Mouse (Mus musculus) heart, postnatal 0 days (tissue): ENCODE results near the gene Rps6ka5. TPM values are rescaled to one million over a fixed set of nuclear protein-coding genes. Genes with fewer than 3 reads are reported as not detected.
A peak's percentile ranks its signal among the peaks of the same experiment; 100 is the strongest.

Experiments
- ATAC-seq: fragments of 200-750 bp; cut with Nextera tagmentation; 2 replicates; pipeline ENCODE4 v1.8.0; 2017; ENCODE audit warnings: low read depth, moderate number of reproducible peaks, moderate library complexity; ENCODE audit not compliant: insufficient read depth
- DNase-seq: peaks from one replicate; pipeline ENCODE4 v3.0.0-alpha.2; 2016; ENCODE audit warnings: low spot score
- H3K27ac ChIP-seq: fragments of 300-500 bp; sonication (generic); 2 replicates; pipeline ENCODE4 v1.5.1; 2014; ENCODE audit warnings: low read depth, mild to moderate bottlenecking
- H3K27me3 ChIP-seq: fragments of 300-500 bp; sonication (generic); 2 replicates; pipeline ENCODE4 v1.6.1; 2014; ENCODE audit warnings: low read length, mixed read lengths; ENCODE audit not compliant: control insufficient read depth, insufficient read depth
- H3K36me3 ChIP-seq: fragments of 300-500 bp; sonication (generic); replicated peaks from 2 replicates; pipeline ENCODE4 v1.6.1; 2014; ENCODE audit warnings: low read length, mixed read lengths; ENCODE audit not compliant: control insufficient read depth, insufficient read depth
- H3K4me1 ChIP-seq: fragments of 300-500 bp; sonication (generic); 2 replicates; pipeline ENCODE4 v1.6.1; 2014; ENCODE audit warnings: antibody characterized with exemption; ENCODE audit not compliant: control insufficient read depth, insufficient read depth
- H3K4me2 ChIP-seq: fragments of 300-500 bp; sonication (generic); 2 replicates; pipeline ENCODE4 v1.6.1; 2014; ENCODE audit warnings: low read depth, mild to moderate bottlenecking, low read length, moderate library complexity
- H3K4me3 ChIP-seq: fragments of 300-500 bp; sonication (generic); 2 replicates; pipeline ENCODE4 v1.5.1; 2014; ENCODE audit warnings: low read depth, low read length
- H3K9ac ChIP-seq: fragments of 300-500 bp; sonication (generic); replicated peaks from 2 replicates; pipeline ENCODE4 v1.6.1; 2014; ENCODE audit warnings: low read depth, low read length, mixed read lengths
- H3K9me3 ChIP-seq: fragments of 300-500 bp; sonication (generic); replicated peaks from 2 replicates; pipeline ENCODE4 v1.6.1; 2016; ENCODE audit warnings: low read length; ENCODE audit not compliant: control insufficient read depth
- CTCF ChIP-seq: IDR thresholded peaks from 2 replicates; pipeline ENCODE4 v1.5.1; 2016; ENCODE audit warnings: antibody characterized with exemption, control low read depth, low read depth
- EP300 ChIP-seq: IDR thresholded peaks from 2 replicates; pipeline ENCODE4 v1.6.1; 2016; ENCODE audit warnings: antibody characterized with exemption, low read depth
- WGBS: fragments of 180-500 bp; shearing (Covaris S2); extraction: QIAGEN DNeasy Blood & Tissue Kit; methylation state at CpG from one replicate; pipeline ENCODE4 v1.1.7; 2014; 5-methylcytosine and 5-hydroxymethylcytosine counted together
- polyA plus RNA-seq: library from polyadenylated mRNA; unstranded; fragments of >200 nt; fragmentation: Nextera tagmentation; extraction: Ambion mirVana; gene quantifications from 2 replicates; pipeline ENCODE4 v1.2.1, GENCODE M21; 2015
- total RNA-seq: library from RNA; depleted of rRNA; stranded (reverse); fragments of >200 nt; gene quantifications from 2 replicates; pipeline ENCODE4 v1.2.3, GENCODE M21; 2014; ENCODE audit warnings: low replicate concordance

Rps6ka5 gene
- total and polyA plus RNA-seq, 2 experiments from 2014 or later = 2.8 to 5.0 TPM

DNA sequence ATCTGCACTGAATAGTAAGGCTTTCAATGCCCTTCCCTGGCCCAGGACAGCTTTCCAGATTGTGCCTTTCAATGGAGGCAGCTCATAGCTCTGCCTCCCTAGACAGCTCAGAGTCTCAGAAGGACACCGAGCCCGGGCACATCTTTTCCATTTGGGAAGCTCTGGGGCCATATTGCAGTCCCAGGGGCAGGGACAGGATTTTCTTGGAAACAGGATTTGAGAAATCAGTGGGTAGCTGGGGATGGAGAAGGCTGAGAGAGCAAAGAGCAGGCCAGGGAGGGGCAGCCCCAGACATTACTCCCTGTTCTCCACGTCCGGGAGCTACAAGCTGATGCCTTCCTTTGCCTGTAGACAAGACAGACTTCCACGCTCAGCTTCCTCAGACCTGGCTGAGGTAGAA lies 197.1 kb downstream of the Rps6ka5 start:
- WGBS = 66% methylated on average over 5 of the region's 5 CpGs
- H3K27ac ChIP-seq = peak overlapping the region; percentile 76
- ATAC-seq (no peak), DNase-seq (no peak)
- H3K27me3 ChIP-seq = no peaks in the 10 kb centered on the region
- no peaks in the 10 kb centered on the region for H3K36me3 ChIP-seq
- peaks cover 39% of the 10 kb centered on the region for H3K4me1 ChIP-seq
- H3K9ac ChIP-seq = no peak overlapping the region
- no peak overlapping the region for H3K4me3 ChIP-seq
- no peaks in the 10 kb centered on the region for H3K9me3 ChIP-seq
- TF ChIP-seq EP300 (no peak), CTCF (no peak)
- H3K4me2 ChIP-seq = no peak overlapping the region

DNA sequence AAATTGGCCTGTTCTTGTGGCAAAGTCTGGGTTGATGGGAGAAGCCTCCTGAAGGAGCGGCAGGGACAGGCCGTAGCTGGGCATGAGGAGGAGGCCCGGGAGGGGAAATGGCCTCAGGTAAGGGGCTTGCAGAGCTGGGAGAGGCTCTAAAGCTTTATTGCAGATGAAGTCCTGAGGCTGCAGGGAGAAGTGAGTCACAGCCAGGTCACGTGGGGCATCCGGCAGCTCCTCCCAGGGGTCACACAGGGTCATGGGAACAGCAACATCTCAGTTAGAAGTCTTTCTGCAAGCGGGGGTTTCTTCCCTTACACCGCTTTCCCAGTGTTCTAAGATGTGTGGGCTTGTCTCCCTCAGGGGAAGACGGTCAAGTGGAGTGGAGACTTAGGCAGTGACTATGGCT lies 197.6 kb downstream of the Rps6ka5 start:
- no peaks in the 10 kb centered on the region for H3K36me3 ChIP-seq
- H3K9me3 ChIP-seq = no peaks in the 10 kb centered on the region
- H3K9ac ChIP-seq = no peak overlapping the region
- TF ChIP-seq CTCF = no peak
- no peak for TF ChIP-seq EP300
- H3K4me2 ChIP-seq = no peak overlapping the region
- no peaks in the 10 kb centered on the region for H3K27me3 ChIP-seq
- H3K4me3 ChIP-seq = no peak overlapping the region
- ATAC-seq (peak; percentile 22; the same call in 1 of the 2 replicates), DNase-seq (peak; percentile 51)
- 54% methylated on average over 8 of the region's 8 CpGs for WGBS
- H3K4me1 ChIP-seq = peaks cover 39% of the 10 kb centered on the region
- H3K27ac ChIP-seq = peak overlapping the region; percentile 76

DNA sequence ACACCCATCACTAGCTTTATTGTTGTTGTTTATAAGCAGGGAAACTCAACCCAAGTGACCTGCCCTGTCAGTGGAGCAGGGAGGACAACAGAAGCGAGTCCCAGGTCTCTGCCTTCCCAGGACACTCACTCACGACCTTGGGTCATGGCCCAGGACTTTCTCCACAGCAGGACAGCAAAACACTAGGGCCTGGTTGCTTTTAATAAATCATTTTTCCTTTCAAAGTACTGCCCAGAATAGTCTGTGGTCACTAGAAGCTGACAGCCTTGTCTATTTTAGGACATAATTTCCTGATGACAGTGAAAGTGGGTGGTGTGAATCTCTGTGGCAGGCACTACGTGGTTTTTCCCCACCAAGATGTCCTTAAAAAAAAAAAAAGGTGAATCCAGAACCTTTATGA lies 198.5 kb downstream of the Rps6ka5 start:
- ATAC-seq = peak; percentile 43; the same call in 1 of the 2 replicates
- peaks cover 36% of the 10 kb centered on the region for H3K4me1 ChIP-seq
- H3K4me3 ChIP-seq = no peak overlapping the region
- 22% methylated on average over 3 of the region's 3 CpGs for WGBS
- TF ChIP-seq CTCF (no peak), EP300 (no peak)
- H3K4me2 ChIP-seq = 0 out of 2 replicates have a peak overlapping the region, but pooled peaks have one; percentile 8
- no peaks in the 10 kb centered on the region for H3K9me3 ChIP-seq
- peak overlapping the region; percentile 76 for H3K27ac ChIP-seq
- 0 out of 2 replicates have a peak overlapping the region, but pooled peaks have one; percentile 17 for H3K9ac ChIP-seq
- H3K27me3 ChIP-seq = no peaks in the 10 kb centered on the region
- peak; percentile 26 for DNase-seq
- no peaks in the 10 kb centered on the region for H3K36me3 ChIP-seq

DNA sequence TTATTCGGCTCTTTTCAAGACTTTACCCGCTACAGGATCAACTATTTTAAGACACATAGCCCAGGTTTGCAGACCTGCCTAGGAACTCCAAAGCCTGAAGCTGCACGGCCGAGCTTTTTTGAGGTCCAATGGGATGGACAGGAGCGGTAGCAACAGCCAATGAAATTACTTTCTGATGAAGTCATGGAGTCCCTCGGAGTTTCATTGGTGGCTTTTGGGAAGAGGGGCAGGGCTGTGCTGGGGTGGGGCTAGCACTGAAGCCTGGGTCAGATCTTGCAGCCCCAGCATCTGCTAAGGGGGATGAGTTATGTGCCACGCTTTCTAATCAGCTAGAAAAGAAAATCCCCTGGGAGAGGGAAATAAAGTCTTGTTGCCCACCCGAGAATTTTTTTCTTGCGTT lies 199.0 kb downstream of the Rps6ka5 start:
- Histone ChIP-seq H3K9ac (0 out of 2 replicates have a peak overlapping the region, but pooled peaks have one; percentile 17), H3K4me1 (peaks cover 31% of the 10 kb centered on the region), H3K4me3 (no peak overlapping the region), H3K9me3 (no peaks in the 10 kb centered on the region), H3K27me3 (no peaks in the 10 kb centered on the region), H3K27ac (peak overlapping the region; percentile 76), H3K36me3 (no peaks in the 10 kb centered on the region), H3K4me2 (peak overlapping the region; percentile 46; the same call in 1 of the 2 replicates)
- peak; percentile 93 for DNase-seq
- WGBS = 6% methylated on average over 9 of the region's 9 CpGs
- peak; percentile 94 for ATAC-seq
- TF ChIP-seq EP300 (no peak), CTCF (no peak)

DNA sequence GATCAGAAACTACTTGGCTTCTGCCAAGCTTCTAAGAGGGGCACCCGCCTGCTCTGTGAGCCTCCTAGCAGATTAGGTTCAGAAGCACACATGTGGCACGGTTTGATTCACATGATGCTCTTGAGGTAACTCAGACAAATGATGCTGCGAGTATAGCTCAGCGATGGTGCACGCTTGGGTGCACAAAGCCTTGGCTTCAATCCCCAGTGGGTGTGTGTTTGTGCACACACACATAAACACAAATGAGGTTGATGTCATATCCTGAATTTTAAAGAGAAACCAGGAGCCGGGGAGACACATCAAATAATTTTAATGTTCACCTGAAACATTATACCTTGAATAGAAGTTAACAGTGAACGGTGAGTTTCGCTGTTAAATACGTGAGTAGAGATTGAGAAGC lies 199.5 kb downstream of the Rps6ka5 start:
- peak overlapping the region; percentile 43 for H3K27ac ChIP-seq
- no peaks in the 10 kb centered on the region for H3K9me3 ChIP-seq
- no peaks in the 10 kb centered on the region for H3K36me3 ChIP-seq
- peak overlapping the region; percentile 46; the same call in 1 of the 2 replicates for H3K4me2 ChIP-seq
- no peak overlapping the region for H3K4me3 ChIP-seq
- WGBS = 63% methylated on average over 9 of the region's 9 CpGs
- no peaks in the 10 kb centered on the region for H3K27me3 ChIP-seq
- ATAC-seq (no peak), DNase-seq (no peak)
- H3K9ac ChIP-seq = no peak overlapping the region
- H3K4me1 ChIP-seq = peaks cover 26% of the 10 kb centered on the region
- TF ChIP-seq CTCF (no peak), EP300 (no peak)

DNA sequence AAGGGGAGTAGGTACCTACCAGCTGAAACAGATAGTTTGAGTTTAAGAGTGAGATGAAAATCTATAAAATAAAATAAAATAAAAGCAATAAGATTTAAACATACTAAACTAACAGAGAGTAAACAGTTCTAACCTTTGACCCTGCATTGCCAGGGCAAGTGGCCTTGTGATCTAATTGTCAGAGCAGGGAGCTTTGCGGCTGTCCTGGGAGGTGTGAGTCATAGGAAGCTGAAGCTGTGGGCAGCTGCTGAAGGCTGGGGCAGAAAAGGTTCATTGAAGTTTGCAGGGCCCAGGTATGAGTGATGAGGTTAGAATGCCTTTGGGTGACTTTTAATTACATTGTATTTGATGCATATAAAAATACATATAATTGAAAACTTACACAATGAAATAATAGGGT lies 200.8 kb downstream of the Rps6ka5 start:
- no peak overlapping the region for H3K27ac ChIP-seq
- H3K27me3 ChIP-seq = no peaks in the 10 kb centered on the region
- H3K9ac ChIP-seq = no peak overlapping the region
- TF ChIP-seq EP300 (no peak), CTCF (no peak)
- ATAC-seq (no peak), DNase-seq (no peak)
- H3K4me2 ChIP-seq = no peak overlapping the region
- H3K36me3 ChIP-seq = no peaks in the 10 kb centered on the region
- H3K9me3 ChIP-seq = no peaks in the 10 kb centered on the region
- peaks cover 13% of the 10 kb centered on the region for H3K4me1 ChIP-seq
- H3K4me3 ChIP-seq = no peak overlapping the region
- 58% methylated on average over 1 of the region's 1 CpGs for WGBS
